Mouse (Mus musculus): ENCODE data around the gene Ift172.
"Not testable (repeated sequence)": the region's sequence is repeated elsewhere in the genome, so short reads cannot be mapped to it uniquely, and the experiment has no call there.

Ift172 gene

GRCm38 (mm10) chr5:31218294-31218693 is 72.6 kb downstream of the Ift172 start:
- DNase-seq (ENCODE audit: low read depth), result peak; percentile 67

- DNase-seq (ENCODE audit: low read depth), result not testable (repeated sequence)
These were observed 74.4 kb downstream of the Ift172 start for GRCm38 (mm10) chr5:31216554-31216953.

DNA sequence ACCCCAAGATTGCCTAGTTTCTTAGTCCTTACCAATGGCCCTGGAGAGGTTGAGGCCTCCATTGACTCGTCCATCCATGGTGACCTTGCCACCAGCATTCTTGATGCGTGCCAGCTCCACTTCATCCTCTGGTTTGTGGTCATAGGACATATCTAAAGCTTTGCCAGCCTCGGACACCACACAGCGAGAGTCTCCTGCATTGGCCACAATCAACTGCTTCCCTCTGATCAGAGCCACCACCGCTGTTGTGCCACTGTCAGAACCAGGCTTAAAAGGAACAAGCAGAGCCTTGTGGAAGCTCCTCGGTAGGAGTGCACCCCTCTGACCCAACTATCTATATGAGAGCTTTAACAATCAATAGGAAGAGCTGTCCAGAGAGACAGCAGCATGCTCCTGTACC is 86.5 kb downstream of the Ift172 start:
- DNase-seq (ENCODE audit: low read depth), result no peak

DNA sequence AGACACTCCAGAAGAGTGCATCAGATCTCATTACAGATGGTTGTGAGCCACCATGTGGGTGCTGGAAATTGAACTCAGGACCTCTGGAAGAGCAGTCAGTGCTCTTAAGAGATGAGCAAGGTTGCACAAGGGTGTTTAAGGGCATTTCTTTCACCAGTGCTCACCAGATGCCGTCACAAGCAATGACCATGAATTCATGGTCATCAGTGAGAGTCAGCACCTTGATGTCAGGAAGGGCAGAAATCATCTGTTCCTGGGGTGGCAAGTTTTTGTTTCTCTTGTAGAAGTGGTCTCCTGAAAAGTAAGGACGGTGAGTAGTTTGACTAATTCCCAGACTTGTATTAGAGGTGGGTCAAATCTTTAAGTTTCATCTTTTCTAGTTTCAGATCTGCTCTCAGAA is 87.0 kb downstream of the Ift172 start:
- DNase-seq (ENCODE audit: low read depth), result no peak

All from naive thymus-derived CD4-positive, alpha-beta T cell, adult 2 months (primary cell).